ENCODE assay signal across 8 mouse cellular contexts in the genomic region with DNA sequence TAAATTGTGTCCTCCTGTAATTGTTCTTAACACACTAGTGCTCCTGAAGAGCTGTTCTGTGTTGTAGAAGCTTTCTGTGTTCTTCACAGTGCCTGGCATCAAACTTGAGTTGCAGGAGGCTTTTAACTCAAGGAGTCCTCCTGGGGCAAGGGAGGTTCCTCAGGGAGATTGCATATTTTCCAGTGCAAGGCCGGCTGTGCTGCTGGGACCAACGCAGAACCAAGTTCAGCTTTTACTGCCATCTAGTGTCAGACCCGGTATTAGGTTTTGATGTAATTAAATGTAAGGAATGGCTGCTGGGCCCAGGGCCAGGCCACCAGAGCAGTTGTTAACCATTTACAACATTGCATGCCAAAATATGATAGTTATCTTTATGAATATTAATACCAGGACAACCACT.
A peak's percentile ranks its signal among the peaks of the same experiment; 100 is the strongest.
DNase-seq lines count a peak whose midpoint lies in the region; ATAC-seq and TF ChIP-seq lines count a peak whose summit lies in the region.

No protein-coding gene starts in this region.

- ATAC-seq in heart, embryonic 12.5 days (ENCODE audit: insufficient number of reproducible peaks, low FRiP score), result no peak; the same call in 1 of the 2 replicates
- ATAC-seq in lung, postnatal 0 days, result peak; percentile 85

- no peak overlapping the region for H3K27ac ChIP-seq in heart, embryonic 12.5 days (ENCODE audit: poor library complexity, severe bottlenecking)
- H3K27ac ChIP-seq in cortical plate, adult 2 months (ENCODE audit: insufficient read depth, low read length), result no peak overlapping the region
- no peak overlapping the region for H3K27ac ChIP-seq in layer of hippocampus, adult 2 months
- no peak overlapping the region for H3K27ac ChIP-seq in lung, postnatal 0 days (ENCODE audit: low read length)

- H3K4me3 ChIP-seq in heart, embryonic 12.5 days, result no peak overlapping the region
- H3K4me3 ChIP-seq in cortical plate, adult 2 months (ENCODE audit: insufficient read depth, low read length), result no peak overlapping the region
- H3K4me3 ChIP-seq in layer of hippocampus, adult 2 months, result no peak overlapping the region
- no peak overlapping the region for H3K4me3 ChIP-seq in lung, postnatal 0 days (ENCODE audit: low read depth, low read length)

- peak; percentile 66 for TF ChIP-seq CTCF in cortical plate, adult 2 months (IDR thresholded peaks at IDR 0.05; ENCODE audit: extremely low read depth, insufficient read depth, low read length)
- TF ChIP-seq CTCF in layer of hippocampus, adult 2 months (conservative IDR thresholded peaks at IDR 0.05), result peak; percentile 84
- peak; percentile 81 for TF ChIP-seq CTCF in lung, postnatal 0 days (IDR thresholded peaks at IDR 0.05)

- H3K27me3 ChIP-seq in heart, embryonic 12.5 days (replicated peaks), result 0 out of 2 replicates have a peak, but pooled peaks cover 6% of the 10 kb centered on the region
- H3K27me3 ChIP-seq in lung, postnatal 0 days (replicated peaks; ENCODE audit: insufficient read depth, low read length), result no peaks in the 10 kb centered on the region

- H3K36me3 ChIP-seq in heart, embryonic 12.5 days, result no peaks in the 10 kb centered on the region
- no peaks in the 10 kb centered on the region for H3K36me3 ChIP-seq in lung, postnatal 0 days (ENCODE audit: insufficient read depth, low read length)

- H3K4me1 ChIP-seq in heart, embryonic 12.5 days (replicated peaks), result peaks cover 6% of the 10 kb centered on the region; the same call in 1 of the 2 replicates
- no peaks in the 10 kb centered on the region for H3K4me1 ChIP-seq in cortical plate, adult 2 months (ENCODE audit: control insufficient read depth, insufficient read depth, low read length)
- H3K4me1 ChIP-seq in lung, postnatal 0 days (ENCODE audit: insufficient read depth, low read depth, low read length), result no peaks in the 10 kb centered on the region

- H3K4me2 ChIP-seq in heart, embryonic 12.5 days, result no peak overlapping the region
- no peak overlapping the region for H3K4me2 ChIP-seq in lung, postnatal 0 days (replicated peaks; ENCODE audit: low read depth, low read length)

- TF ChIP-seq POLR2A in cortical plate, adult 2 months (IDR thresholded peaks at IDR 0.05; ENCODE audit: extremely low read depth, insufficient read depth, low read length), result no peak

- DNase-seq in heart, adult 18-20 months, result peak; percentile 54 to 71
- peak; percentile 31 for DNase-seq in WW6 (ENCODE audit: low read depth, low spot score)
- DNase-seq in heart, postnatal 10 days, result peak; percentile 68 to 71
- peak; percentile 55 to 57 for DNase-seq in layer of hippocampus, adult 2 months (ENCODE audit: low spot score in 2 of 2)
- peak; percentile 92 for DNase-seq in lung, postnatal 0 days (ENCODE audit: low spot score)
- DNase-seq in right cerebral cortex, postnatal 36 days (ENCODE audit: low spot score in 2 of 2), result peak; percentile 20 to 21

- 0% methylated on average over 3 of the region's 3 CpGs for WGBS in heart, embryonic 12.5 days
- WGBS in lung, postnatal 0 days, result 0% methylated on average over 3 of the region's 3 CpGs

- no peaks in the 10 kb centered on the region for H3K9me3 ChIP-seq in heart, embryonic 12.5 days (replicated peaks)
- H3K9me3 ChIP-seq in lung, postnatal 0 days (ENCODE audit: low read length), result no peaks in the 10 kb centered on the region

- H3K9ac ChIP-seq in heart, embryonic 12.5 days, result no peak overlapping the region
- H3K9ac ChIP-seq in lung, postnatal 0 days (replicated peaks; ENCODE audit: low read depth), result no peak overlapping the region

- TF ChIP-seq EP300 in lung, postnatal 0 days (IDR thresholded peaks at IDR 0.05), result 0 out of 2 replicates have a peak, but pooled peaks have one; percentile 19

- intact Hi-C loops in heart, postnatal 10 days (cut with DNase I), result loop anchor here (1.0 to 10.0 kb wide), 3 partner anchors 160 to 450 kb away; no protein-coding TSS in a partner anchor

Comparison
In these comparisons a context has a peak if more than half of its experiments do, and no peak if none do; other contexts are left out.
1. DNase-seq: peak in every context shown above with its lines; median percentile 92 in lung, postnatal 0 days; 70 in heart, postnatal 10 days; 62 in heart, adult 18-20 months; 56 in layer of hippocampus, adult 2 months; 31 in WW6; 20 in right cerebral cortex, postnatal 36 days.